Mouse (Mus musculus) hindbrain, embryonic 12.5 days (tissue): ENCODE measurements around the gene Sik3. TPM values are rescaled to one million over a fixed set of nuclear protein-coding genes. Genes with fewer than 3 reads are reported as not detected.
A peak's percentile ranks its signal among the peaks of the same experiment; 100 is the strongest.

Source experiments
- ATAC-seq: fragments of 200-750 bp; cut with Nextera tagmentation; 2 replicates; pipeline ENCODE4 v1.8.0; 2017; ENCODE audit warnings: moderate TSS enrichment; ENCODE audit not compliant: low FRiP score
- H3K27ac ChIP-seq: fragments of 300-500 bp; sonication (generic); 2 replicates; pipeline ENCODE4 v1.5.1; 2016; ENCODE audit warnings: mild to moderate bottlenecking
- H3K27me3 ChIP-seq: fragments of 300-500 bp; sonication (generic); 2 replicates; pipeline ENCODE4 v1.6.1; 2016; ENCODE audit warnings: mild to moderate bottlenecking
- H3K36me3 ChIP-seq: fragments of 300-500 bp; sonication (generic); 2 replicates; pipeline ENCODE4 v1.6.1; 2016; ENCODE audit warnings: mild to moderate bottlenecking
- H3K4me1 ChIP-seq: fragments of 300-500 bp; sonication (generic); 2 replicates; pipeline ENCODE4 v1.6.1; 2016
- H3K4me2 ChIP-seq: fragments of 300-500 bp; sonication (generic); replicated peaks from 2 replicates; pipeline ENCODE4 v1.6.1; 2016; ENCODE audit warnings: mild to moderate bottlenecking
- H3K4me3 ChIP-seq: fragments of 300-500 bp; sonication (generic); 2 replicates; pipeline ENCODE4 v1.5.1; 2016; ENCODE audit warnings: mild to moderate bottlenecking
- H3K9ac ChIP-seq: fragments of 300-500 bp; sonication (generic); 2 replicates; pipeline ENCODE4 v1.6.1; 2016; ENCODE audit warnings: mild to moderate bottlenecking, moderate library complexity
- H3K9me3 ChIP-seq: fragments of 300-500 bp; sonication (generic); replicated peaks from 2 replicates; pipeline ENCODE4 v1.6.1; 2016; ENCODE audit warnings: mild to moderate bottlenecking
- WGBS: fragments of 180-500 bp; shearing (Covaris S2); methylation state at CpG from one replicate; pipeline ENCODE4 v1.1.7; 2016; 5-methylcytosine and 5-hydroxymethylcytosine counted together
- polyA plus RNA-seq: library from polyadenylated mRNA; unstranded; fragments of >200 nt; fragmentation: Nextera tagmentation; extraction: Ambion mirVana; gene quantifications from 2 replicates; pipeline ENCODE4 v1.2.1, GENCODE M21; 2016

The Sik3 gene
- polyA plus RNA-seq, 1 experiment from 2014 or later: 13.9 TPM

DNA sequence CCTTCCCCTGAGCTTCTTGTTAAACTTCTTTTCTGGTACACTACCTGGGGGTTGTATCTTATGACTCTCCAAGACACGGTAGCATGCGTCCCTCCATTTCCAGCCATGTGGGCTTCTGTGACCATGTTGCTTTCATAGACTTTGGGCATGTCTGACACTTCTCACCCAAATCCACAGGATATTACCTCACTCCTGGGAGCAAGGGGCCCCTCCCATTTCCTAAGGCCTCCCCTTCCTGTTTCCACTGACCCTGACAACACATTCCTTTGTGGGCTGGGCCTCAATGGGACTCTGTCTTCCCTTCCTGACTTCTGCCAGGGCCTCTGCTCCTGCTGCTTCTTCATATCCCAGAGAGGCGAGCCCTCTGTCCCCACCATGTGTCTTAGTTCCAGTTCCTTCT lies 244.9 kb downstream of the Sik3 start:
- no peaks in the 10 kb centered on the region for H3K36me3 ChIP-seq
- no peaks in the 10 kb centered on the region for H3K4me1 ChIP-seq
- WGBS: 83% methylated on average over 3 of the region's 3 CpGs
- H3K4me2 ChIP-seq: no peak overlapping the region
- H3K27me3 ChIP-seq: peaks cover 3% of the 10 kb centered on the region; the same call in 1 of the 2 replicates
- no peak for ATAC-seq
- H3K9me3 ChIP-seq: no peaks in the 10 kb centered on the region
- no peak overlapping the region for H3K9ac ChIP-seq
- H3K4me3 ChIP-seq: no peak overlapping the region
- no peak overlapping the region for H3K27ac ChIP-seq

DNA sequence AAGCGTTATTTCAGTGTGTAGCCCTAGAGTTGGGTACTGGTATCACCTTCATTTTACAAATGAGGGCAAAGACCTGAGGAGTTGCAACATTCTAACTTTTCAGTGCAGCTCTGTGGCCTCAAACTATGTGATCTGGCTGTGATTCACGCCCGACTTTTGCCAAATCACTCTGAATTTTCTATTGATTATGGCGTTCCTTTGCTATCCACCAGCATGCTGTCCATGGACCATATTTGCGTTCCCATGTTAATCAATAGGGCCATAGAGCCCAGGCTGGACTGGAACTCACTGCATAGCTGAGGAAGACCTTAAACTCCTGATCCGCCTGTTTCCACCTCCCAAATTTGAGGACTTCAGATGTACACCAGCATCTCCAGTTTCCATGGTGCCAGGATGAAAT lies 246.5 kb downstream of the Sik3 start:
- no peak overlapping the region for H3K9ac ChIP-seq
- H3K27me3 ChIP-seq: no peaks in the 10 kb centered on the region
- no peaks in the 10 kb centered on the region for H3K4me1 ChIP-seq
- H3K27ac ChIP-seq: no peak overlapping the region
- no peaks in the 10 kb centered on the region for H3K9me3 ChIP-seq
- ATAC-seq: no peak
- no peaks in the 10 kb centered on the region for H3K36me3 ChIP-seq
- no peak overlapping the region for H3K4me3 ChIP-seq
- no peak overlapping the region for H3K4me2 ChIP-seq
- 88% methylated on average over 6 of the region's 6 CpGs for WGBS

DNA sequence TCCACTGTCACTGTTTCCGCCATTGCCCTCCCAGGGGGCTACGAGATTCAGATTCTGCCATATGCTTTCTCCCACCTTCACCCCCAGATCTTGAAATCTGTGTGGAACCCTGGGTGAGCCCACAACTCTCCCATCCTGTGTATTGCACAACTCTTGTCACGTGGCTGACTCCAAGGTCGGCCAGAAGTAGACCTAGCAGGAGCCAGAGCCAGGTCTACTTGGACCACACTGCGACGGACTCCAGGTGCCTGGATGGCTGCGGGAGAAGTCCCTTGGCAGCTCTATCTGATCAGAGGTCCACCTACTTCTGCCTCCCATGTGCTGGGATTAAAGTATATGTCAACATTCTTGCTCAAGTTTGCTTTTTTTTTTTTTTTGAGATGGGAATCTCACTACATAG lies 248.5 kb downstream of the Sik3 start:
- Histone ChIP-seq H3K36me3 (no peaks in the 10 kb centered on the region), H3K27me3 (no peaks in the 10 kb centered on the region), H3K4me2 (no peak overlapping the region), H3K27ac (no peak overlapping the region), H3K9ac (no peak overlapping the region), H3K4me3 (no peak overlapping the region), H3K4me1 (no peaks in the 10 kb centered on the region), H3K9me3 (no peaks in the 10 kb centered on the region)
- 88% methylated on average over 7 of the region's 7 CpGs for WGBS
- ATAC-seq: no peak

DNA sequence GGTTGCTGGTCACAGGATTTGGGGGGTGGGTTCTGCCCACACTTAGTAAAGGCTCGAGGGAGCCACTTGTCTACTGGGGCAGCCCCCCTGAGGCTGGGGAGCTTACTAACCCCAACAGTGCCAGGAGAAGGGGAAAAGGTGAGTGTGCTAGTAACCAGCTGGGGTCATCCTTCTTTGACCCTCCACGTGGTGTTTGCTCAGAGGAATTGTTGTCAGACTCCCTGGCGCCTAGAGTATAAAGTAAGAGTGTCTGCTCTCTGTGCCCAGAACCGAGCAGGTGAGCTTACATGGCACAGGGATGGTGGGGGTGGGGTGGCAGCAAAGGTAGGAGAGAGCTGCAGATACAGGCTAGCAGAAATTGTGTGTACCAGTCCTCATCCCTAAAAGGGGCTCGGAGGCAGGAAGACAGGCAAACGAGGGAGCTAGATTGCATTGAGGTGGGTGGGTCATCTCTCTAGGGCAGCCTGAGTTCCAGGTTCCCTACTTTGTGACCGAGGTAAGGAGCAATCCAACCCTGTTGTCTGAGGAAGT lies 255.8 kb downstream of the Sik3 start, which contains the start of gene Apoa5:
Apoa5 (plus strand) TSS at position 291 of the 531 bp plus-strand sequence.
- no peaks in the 10 kb centered on the region for H3K9me3 ChIP-seq
- H3K36me3 ChIP-seq: no peaks in the 10 kb centered on the region
- peaks cover 25% of the 10 kb centered on the region for H3K27me3 ChIP-seq
- H3K4me1 ChIP-seq: peaks cover 4% of the 10 kb centered on the region
- H3K4me2 ChIP-seq: no peak within 1 kb of the TSS
- H3K4me3 ChIP-seq: no peak within 1 kb of the TSS
- no peak within 1 kb of the TSS for H3K9ac ChIP-seq
- ATAC-seq: no peak
- WGBS: 60% methylated on average over 7 of the region's 7 CpGs
- H3K27ac ChIP-seq: no peak within 1 kb of the TSS

DNA sequence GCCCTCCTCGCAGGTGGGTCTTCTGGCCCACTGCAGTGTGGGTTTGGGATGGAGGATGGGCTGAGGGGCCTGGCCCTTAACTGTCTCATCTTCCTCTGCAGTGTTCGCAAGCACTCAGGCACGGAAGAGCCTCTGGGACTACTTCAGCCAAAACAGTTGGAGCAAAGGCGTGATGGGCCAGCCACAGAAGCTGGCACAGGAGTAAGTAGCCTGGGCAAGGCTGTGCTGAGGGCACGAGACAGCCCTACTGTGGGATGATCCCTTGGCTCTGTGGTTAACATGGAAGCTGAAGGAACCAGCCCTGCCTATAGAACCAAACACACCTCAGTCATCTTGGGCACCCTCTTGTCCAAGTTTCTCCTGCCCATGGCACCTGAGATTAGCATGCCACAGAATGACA lies 256.5 kb downstream of the Sik3 start:
- no peak overlapping the region for H3K9ac ChIP-seq
- no peak overlapping the region for H3K4me2 ChIP-seq
- H3K27me3 ChIP-seq: peaks cover 25% of the 10 kb centered on the region
- no peak overlapping the region for H3K27ac ChIP-seq
- H3K4me3 ChIP-seq: no peak overlapping the region
- peaks cover 11% of the 10 kb centered on the region for H3K4me1 ChIP-seq
- H3K36me3 ChIP-seq: no peaks in the 10 kb centered on the region
- no peaks in the 10 kb centered on the region for H3K9me3 ChIP-seq
- no peak for ATAC-seq
- WGBS: 80% methylated on average over 5 of the region's 5 CpGs

DNA sequence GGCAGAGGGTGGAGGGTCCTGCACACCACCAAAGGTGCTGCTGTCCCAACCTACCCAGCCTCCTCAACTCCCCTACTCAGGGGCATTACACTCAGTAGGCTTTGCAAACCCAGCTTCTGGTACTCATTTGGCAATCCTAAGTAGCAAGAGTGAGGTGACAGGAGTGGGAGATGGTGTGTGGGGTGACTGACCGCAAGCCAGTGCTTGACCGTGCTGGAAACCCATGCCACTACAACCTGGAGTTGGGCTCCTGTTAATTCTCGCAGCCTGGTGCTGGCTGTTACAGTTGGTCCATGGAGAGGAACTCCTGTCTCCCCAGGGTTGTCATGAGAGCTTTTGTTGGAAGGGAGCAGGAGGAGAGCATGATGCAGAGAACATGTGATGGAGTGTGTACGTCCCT lies 258.2 kb downstream of the Sik3 start:
- 94% methylated on average over 4 of the region's 4 CpGs for WGBS
- Histone ChIP-seq H3K36me3 (peaks cover 9% of the 10 kb centered on the region), H3K27ac (no peak overlapping the region), H3K27me3 (peaks cover 25% of the 10 kb centered on the region), H3K4me3 (no peak overlapping the region), H3K9ac (no peak overlapping the region), H3K4me2 (no peak overlapping the region), H3K9me3 (no peaks in the 10 kb centered on the region), H3K4me1 (peaks cover 15% of the 10 kb centered on the region)
- ATAC-seq: no peak

DNA sequence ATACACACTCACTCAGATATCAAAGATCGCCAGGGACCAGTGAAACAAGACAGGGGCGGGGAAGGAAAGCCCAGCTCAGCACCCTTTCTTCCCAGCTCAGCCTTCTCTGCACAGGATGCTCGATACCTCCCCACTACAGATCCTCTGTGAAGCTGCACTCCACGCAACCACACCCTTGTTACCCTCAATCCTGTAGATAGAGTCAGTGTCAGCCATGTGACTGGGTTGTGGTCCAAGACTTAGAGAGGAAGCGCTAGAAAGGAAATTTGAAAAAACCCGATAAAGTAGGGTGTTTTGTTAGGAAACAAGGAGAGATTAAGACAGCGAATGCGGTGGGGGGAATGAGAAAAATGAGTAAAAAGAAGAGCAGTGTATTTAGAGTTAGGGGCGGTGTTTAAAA lies 259.4 kb downstream of the Sik3 start:
- Histone ChIP-seq H3K36me3 (peaks cover 22% of the 10 kb centered on the region), H3K27ac (no peak overlapping the region), H3K9me3 (no peaks in the 10 kb centered on the region), H3K4me3 (no peak overlapping the region), H3K27me3 (peaks cover 25% of the 10 kb centered on the region), H3K9ac (no peak overlapping the region), H3K4me2 (peak overlapping the region; percentile 99; the same call in 1 of the 2 replicates), H3K4me1 (peaks cover 15% of the 10 kb centered on the region)
- 90% methylated on average over 9 of the region's 9 CpGs for WGBS
- ATAC-seq: no peak

DNA sequence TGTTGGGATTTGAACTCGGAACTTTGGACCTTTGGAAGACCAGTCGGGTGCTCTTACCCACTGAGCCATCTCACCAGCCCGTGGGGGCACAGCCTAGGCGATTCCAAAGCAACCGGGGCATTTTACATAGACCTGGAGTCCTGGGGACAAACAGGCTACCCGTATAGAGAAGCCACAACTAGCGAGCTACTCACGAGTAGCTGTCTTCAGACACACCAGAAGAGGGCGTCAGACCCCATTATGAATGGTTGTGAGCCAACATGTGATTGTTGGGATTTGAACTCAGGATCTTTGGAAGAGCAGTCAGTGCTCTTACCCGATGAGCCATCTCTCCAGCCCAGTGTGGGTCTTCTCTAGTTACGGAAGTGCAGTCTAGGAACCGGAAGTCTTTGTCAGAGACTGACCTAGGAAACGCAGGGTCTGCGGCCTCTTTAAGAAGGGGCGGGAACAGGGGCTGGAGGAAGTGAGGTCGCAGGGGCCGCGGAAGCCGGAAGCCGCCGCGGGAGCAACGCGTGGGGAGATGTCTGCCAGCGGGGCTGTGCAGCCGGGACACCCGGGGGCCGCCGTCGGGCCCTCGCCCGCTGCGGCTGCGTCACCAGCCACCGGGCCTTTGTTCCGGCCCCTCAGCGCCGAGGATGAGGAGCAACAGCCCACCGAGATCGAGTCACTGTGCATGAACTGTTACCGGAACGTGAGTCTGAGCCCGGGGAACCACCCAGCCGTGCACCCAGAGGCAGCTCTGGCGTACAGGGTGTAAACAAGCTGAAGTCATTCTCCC lies 260.2 kb downstream of the Sik3 start, which contains the start of gene Zpr1:
Zpr1 (plus strand) TSS at position 388 of the 778 bp plus-strand sequence.
- peak within 1 kb of the TSS; percentile 91 for H3K4me3 ChIP-seq
- H3K27ac ChIP-seq: peak within 1 kb of the TSS; percentile 5

More for the DNA sequence above, 260.2 kb downstream of the Sik3 start, which contains the start of gene Zpr1:
- ATAC-seq: peak; percentile 93
- peaks cover 15% of the 10 kb centered on the region for H3K4me1 ChIP-seq
- peaks cover 25% of the 10 kb centered on the region for H3K27me3 ChIP-seq
- no peaks in the 10 kb centered on the region for H3K9me3 ChIP-seq
- peak within 1 kb of the TSS; percentile 78 for H3K9ac ChIP-seq
- WGBS: 5% methylated on average over 45 of the region's 45 CpGs
- H3K4me2 ChIP-seq: peak within 1 kb of the TSS; percentile 99
- H3K36me3 ChIP-seq: peaks cover 29% of the 10 kb centered on the region

Other genes starting within 250 kb of the Sik3 start
- gene Cep164, start 184.1 kb upstream of the Sik3 start, polyA plus RNA-seq: 17.7 and 18.8 TPM in 2 replicates
- 40.2 and 41.5 TPM in 2 replicates for gene Bace1, start 174.2 kb upstream of the Sik3 start, polyA plus RNA-seq
- 27.1 and 30.6 TPM in 2 replicates for gene Pcsk7, start 106.3 kb upstream of the Sik3 start, polyA plus RNA-seq
- gene Rnf214, start 105.9 kb upstream of the Sik3 start, polyA plus RNA-seq: 93.2 and 95.3 TPM in 2 replicates
- gene Tagln, start 76.8 kb upstream of the Sik3 start, polyA plus RNA-seq: 19.2 and 23.0 TPM in 2 replicates
- 43.2 and 46.4 TPM in 2 replicates for gene Sidt2, start 57.6 kb upstream of the Sik3 start, polyA plus RNA-seq
- 290 and 303 TPM in 2 replicates for gene Pafah1b2, start 130 bp upstream of the Sik3 start, polyA plus RNA-seq
- 1.7 and 1.8 TPM in 2 replicates for gene Apoa1, start 215.8 kb downstream of the Sik3 start, polyA plus RNA-seq
- not detected in 2 replicates for gene Apoc3, start 222.8 kb downstream of the Sik3 start, polyA plus RNA-seq
- gene Apoa4, start 227.9 kb downstream of the Sik3 start, polyA plus RNA-seq: not detected in 2 replicates